Mouse (Mus musculus): ENCODE measurements around the gene Ptpn12.

DNA sequence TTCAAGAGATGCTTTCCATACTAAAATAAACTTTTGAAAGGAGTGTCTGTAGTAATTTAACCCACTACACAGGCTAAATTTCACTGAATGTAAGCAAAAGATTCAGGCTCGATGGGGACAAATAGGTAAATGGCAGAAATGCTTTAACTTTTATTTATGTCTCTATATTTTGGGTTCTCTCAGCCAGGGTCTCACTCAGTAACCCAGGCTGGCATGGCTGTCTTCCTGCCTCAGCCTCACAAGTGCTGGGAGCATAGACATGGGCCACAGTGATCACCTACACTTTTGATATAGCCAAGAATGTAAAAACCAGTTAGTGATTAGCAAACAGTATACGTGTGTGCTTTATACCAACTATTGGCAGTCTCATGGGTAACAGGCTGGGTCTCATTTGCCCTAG is 1.5 kb upstream of the Ptpn12 start:
- TF ChIP-seq CTCF (IDR thresholded peaks at IDR 0.05; ENCODE audit: low read depth, low read length) (no peak), TAL1 (conservative IDR thresholded peaks at IDR 0.05; ENCODE audit: low read depth, low read length) (no peak), GATA2 (IDR thresholded peaks at IDR 0.05; ENCODE audit: borderline replicate concordance, low read depth, low read length) (no peak), GATA1 (IDR thresholded peaks at IDR 0.05; ENCODE audit: borderline replicate concordance, low read length) (no peak)
